Mouse (Mus musculus) leukemia stem cell, adult 10-12 weeks (primary cell): ENCODE results near the gene Ints11. TPM values are rescaled to one million over a fixed set of nuclear protein-coding genes. Genes with fewer than 3 reads are reported as not detected.

Source experiments
- polyA plus RNA-seq: library from polyadenylated mRNA; stranded (reverse); fragments of >175 nt; gene quantifications from 2 replicates; pipeline ENCODE4 v1.2.3, GENCODE M21; 2012; ENCODE audit warnings: low replicate concordance

Gene Ints11
- 16.3 and 20.4 TPM in 2 replicates for polyA plus RNA-seq

DNA sequence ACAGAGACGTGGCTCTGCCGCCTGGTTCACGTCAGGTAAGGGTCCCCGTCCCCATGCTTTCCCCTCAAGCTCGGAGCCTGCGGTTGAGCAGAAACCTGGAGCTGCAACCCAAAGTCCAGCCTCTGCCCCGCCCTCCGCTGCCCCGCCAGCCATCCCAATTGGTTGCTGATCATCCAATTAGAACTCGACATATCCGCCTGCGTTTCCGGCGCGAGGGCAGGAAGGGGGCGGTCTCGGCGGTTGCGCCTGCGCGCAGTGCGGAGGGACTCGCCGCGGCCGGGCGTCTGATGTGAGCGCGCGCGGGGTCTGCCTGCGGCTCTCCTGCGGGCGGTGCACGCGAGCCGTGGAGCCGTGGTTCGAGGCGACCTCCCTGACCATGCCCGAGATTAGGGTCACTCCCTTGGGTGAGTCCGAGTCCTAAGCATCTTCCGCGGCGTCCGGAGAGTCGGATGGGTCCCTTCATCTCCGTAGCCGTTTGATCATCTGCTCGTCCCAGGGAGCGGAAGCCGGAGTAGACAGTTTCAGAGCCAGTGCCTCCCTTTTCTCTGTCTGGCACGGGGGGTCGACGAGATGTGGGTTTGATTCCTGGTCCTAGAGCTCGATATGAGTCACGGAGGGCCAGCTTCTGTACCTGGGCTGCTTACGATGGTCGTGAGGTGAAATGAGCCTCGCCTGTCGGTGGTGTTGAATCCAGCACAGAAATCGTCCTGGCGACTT, at the start of gene Ints11, which contains the start of gene Cptp:
Ints11 (plus strand) TSS at position 230 of the 717 bp plus-strand sequence.
Cptp (minus strand) TSS at position 124 of the 717 bp plus-strand sequence.

GRCm38 (mm10) chr4:155831205-155831766, 38.1 kb upstream of the Ints11 start, which contains the start of gene Aurkaip1:
Gene Aurkaip1, plus strand, starts transcription at chr4:155831272.

DNA sequence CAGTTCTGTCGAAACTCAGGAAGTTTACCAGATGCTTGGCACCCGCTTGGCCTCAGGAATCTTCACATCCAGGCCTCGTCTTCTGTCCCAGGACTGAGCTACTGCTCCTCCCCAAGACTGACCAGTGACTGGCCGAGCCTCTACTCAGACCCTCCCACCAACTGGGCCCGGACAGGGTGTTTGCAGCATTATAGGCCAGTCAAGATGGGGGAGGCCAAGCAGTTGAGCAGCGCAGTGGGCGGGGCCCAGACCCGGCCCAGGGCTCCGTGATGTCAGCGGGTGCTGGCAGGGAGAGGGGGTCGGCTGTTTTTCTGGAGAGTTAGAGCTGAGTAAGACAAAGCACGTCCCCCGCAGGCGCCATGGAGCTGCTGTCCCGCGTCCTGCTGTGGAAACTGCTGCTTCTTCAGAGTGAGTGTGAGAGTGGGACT, 29.8 kb upstream of the Ints11 start, which contains the start of gene Mxra8:
Mxra8 (plus strand) TSS at position 198 of the 428 bp plus-strand sequence.

DNA sequence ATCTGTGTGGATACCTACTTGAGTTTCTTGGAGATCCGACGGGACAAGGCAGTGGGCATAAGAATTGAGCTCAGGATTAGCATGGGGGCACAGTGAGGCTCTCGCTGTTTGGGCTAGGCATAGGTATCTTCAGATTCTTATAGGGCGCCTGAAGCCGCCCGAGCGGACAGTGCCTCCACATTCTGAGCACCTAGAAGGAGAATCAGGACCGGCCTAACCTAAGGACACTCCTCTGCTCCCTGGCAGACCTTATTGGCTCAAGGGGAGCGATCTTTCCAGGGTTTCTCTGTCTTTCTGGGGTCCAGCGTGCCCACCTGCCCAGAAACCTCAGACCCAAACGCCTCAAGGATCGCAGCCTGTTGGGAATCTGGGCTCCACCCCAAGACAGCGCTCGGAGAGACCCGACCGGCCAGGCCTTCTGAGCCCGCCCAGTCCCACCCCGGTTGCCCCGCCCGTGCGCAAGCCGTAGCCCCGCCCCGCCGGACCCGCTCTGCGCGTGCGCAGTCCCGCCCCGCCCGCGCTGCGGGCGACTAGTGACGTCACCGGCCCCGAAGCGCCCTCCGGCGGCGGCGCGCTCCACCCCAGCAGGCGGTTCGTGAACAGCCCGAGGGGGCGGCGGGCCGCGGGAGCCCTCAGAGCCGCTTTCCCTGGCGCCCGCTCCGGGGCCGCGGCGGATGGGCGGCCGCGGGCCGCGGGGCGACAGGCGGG, 22.3 kb upstream of the Ints11 start, which contains the start of gene Dvl1:
Dvl1 (plus strand) TSS at position 532 of the 708 bp plus-strand sequence.

GRCm38 (mm10) chr4:155863001-155863400, 6.3 kb upstream of the Ints11 start, which contains the start of gene Tas1r3:
Gene Tas1r3, minus strand, starts transcription at chr4:155863362.

DNA sequence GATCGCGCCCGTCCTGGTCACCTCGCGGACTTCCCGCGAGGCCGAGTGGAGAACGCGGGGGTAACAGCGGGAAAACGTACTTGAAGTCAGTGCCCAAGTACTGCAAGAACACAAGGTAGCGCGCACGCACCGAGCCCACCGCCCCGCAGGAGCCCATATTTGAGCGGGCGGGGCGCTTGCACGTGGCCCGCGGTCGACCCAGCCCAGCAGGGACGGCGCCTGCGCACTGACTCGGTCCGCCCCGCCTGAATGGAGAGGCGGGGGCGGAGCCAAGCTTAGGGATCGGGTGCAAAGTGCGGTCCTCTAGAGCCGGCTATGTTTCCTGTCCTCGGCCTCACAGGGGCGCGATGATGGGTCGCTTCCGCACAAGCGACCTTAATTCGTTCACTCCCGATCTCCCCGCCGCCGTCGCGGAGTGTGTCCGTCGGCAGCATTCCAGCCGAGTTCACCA, 22.2 kb downstream of the Ints11 start, which contains the start of the genes Pusl1 and Acap3:
Pusl1 (minus strand) TSS at position 231 of the 451 bp plus-strand sequence.
Acap3 (plus strand) TSS at position 272 of the 451 bp plus-strand sequence.

Other genes starting within 250 kb of the Ints11 start
- gene Cdk11b, start 244.7 kb upstream of the Ints11 start, polyA plus RNA-seq, result 45.7 and 53.4 TPM in 2 replicates
- gene Gm10563, start 224.1 kb upstream of the Ints11 start, polyA plus RNA-seq, result not detected in 2 replicates
- gene Mmp23, start 216.2 kb upstream of the Ints11 start, polyA plus RNA-seq, result 0.21 and 3.1 TPM in 2 replicates
- 37.9 and 63.0 TPM in 2 replicates for gene Mib2, start 200.3 kb upstream of the Ints11 start, polyA plus RNA-seq
- 2.6 TPM in 2 replicates for gene Fndc10, start 175.2 kb upstream of the Ints11 start, polyA plus RNA-seq
- gene Ssu72, start 164.7 kb upstream of the Ints11 start, polyA plus RNA-seq, result 23.8 and 40.4 TPM in 2 replicates
- gene Tmem240, start 134.7 kb upstream of the Ints11 start, polyA plus RNA-seq, result 0.27 and 0.50 TPM in 2 replicates
- 52.4 and 57.8 TPM in 2 replicates for gene Atad3a, start 108.5 kb upstream of the Ints11 start, polyA plus RNA-seq
- 1.1 and 2.2 TPM in 2 replicates for gene Vwa1, start 94.8 kb upstream of the Ints11 start, polyA plus RNA-seq
- gene Tmem88b, start 83.7 kb upstream of the Ints11 start, polyA plus RNA-seq, result 0.24 and 0.29 TPM in 2 replicates
- gene Ankrd65, start 79.1 kb upstream of the Ints11 start, polyA plus RNA-seq, result not detected in 2 replicates
- gene Mrpl20, start 66.7 kb upstream of the Ints11 start, polyA plus RNA-seq, result 26.3 and 70.8 TPM in 2 replicates
- gene Ccnl2, start 57.1 kb upstream of the Ints11 start, polyA plus RNA-seq, result 33.3 and 37.7 TPM in 2 replicates
- 142 and 271 TPM in 2 replicates for gene Aurkaip1, start 38.3 kb upstream of the Ints11 start, polyA plus RNA-seq
- gene Mxra8, start 29.9 kb upstream of the Ints11 start, polyA plus RNA-seq, result 0.21 and 2.1 TPM in 2 replicates
- gene Dvl1, start 22.1 kb upstream of the Ints11 start, polyA plus RNA-seq, result 152 and 222 TPM in 2 replicates
- 0.08 TPM in 1 of 2 replicates, not detected in the other for gene Tas1r3, start 6.2 kb upstream of the Ints11 start, polyA plus RNA-seq
- gene Cptp, start 106 bp upstream of the Ints11 start, polyA plus RNA-seq, result 2.0 and 2.6 TPM in 2 replicates
- 349 and 415 TPM in 2 replicates for gene Pusl1, start 22.2 kb downstream of the Ints11 start, polyA plus RNA-seq
- gene Acap3, start 22.3 kb downstream of the Ints11 start, polyA plus RNA-seq, result 59.5 and 63.0 TPM in 2 replicates
- gene Ube2j2, start 74.3 kb downstream of the Ints11 start, polyA plus RNA-seq, result 114 and 120 TPM in 2 replicates
- gene C1qtnf12, start 92.8 kb downstream of the Ints11 start, polyA plus RNA-seq, result 122 and 138 TPM in 2 replicates
- gene B3galt6, start 123.1 kb downstream of the Ints11 start, polyA plus RNA-seq, result 3.2 and 4.0 TPM in 2 replicates
- 40.5 and 45.3 TPM in 2 replicates for gene Sdf4, start 123.3 kb downstream of the Ints11 start, polyA plus RNA-seq
- 3.1 and 8.5 TPM in 2 replicates for gene Tnfrsf4, start 144.3 kb downstream of the Ints11 start, polyA plus RNA-seq
- 5.5 and 8.2 TPM in 2 replicates for gene Tnfrsf18, start 156.6 kb downstream of the Ints11 start, polyA plus RNA-seq
- not detected in 2 replicates for gene Ttll10, start 189.9 kb downstream of the Ints11 start, polyA plus RNA-seq
- 8.2 and 26.6 TPM in 2 replicates for gene 9430015G10Rik, start 240.4 kb downstream of the Ints11 start, polyA plus RNA-seq